Mouse (Mus musculus): ENCODE measurements at regions not wholly inside any gene's neighbourhood (a gene's known extent, or its start where the extent isn't known, plus 50 kb on each side); places are given as distances from the start of the nearest gene placed in this dataset.
"Not testable (repeated sequence)": the region's sequence is repeated elsewhere in the genome, so short reads cannot be mapped to it uniquely, and the experiment has no call there.

DNA sequence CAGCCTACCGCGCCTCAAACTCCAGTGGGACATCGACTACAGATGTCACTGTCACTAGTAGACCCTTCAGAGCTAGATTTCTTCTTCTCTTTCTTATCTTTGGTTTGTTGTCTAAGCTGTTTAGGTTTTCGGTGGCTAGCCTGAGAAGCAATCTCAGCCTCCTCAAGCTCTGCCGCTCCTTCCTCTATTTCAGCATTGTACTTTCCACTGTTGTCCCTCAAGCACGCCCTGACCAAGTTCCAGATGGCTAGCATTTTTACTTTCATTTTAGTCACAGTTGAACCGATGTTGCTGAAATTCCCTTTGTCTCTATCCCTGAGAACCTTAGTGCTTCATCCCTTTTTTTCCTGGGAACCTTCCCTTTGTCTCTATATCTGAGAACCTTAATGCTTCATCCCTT is 208.1 kb upstream of the Sesn3 start:
- not testable (repeated sequence) for TF ChIP-seq CTCF (IDR thresholded peaks at IDR 0.05; ENCODE audit: extremely low read depth, insufficient read length, insufficient replicate concordance, low read depth, low read length); POLR2A (IDR thresholded peaks at IDR 0.05; ENCODE audit: low read depth, low read length)

Measured in small intestine, adult 2 months (tissue).